Mouse (Mus musculus) adrenal gland, adult 18-20 months (tissue): ENCODE results near the gene Ncr1. TPM values are rescaled to one million over a fixed set of nuclear protein-coding genes. Genes with fewer than 3 reads are reported as not detected.
"Not testable (repeated sequence)": the region's sequence is repeated elsewhere in the genome, so short reads cannot be mapped to it uniquely, and the experiment has no call there.

Experiments
- DNase-seq, 2 experiments: peaks; one replicate each; pipeline ENCODE4 v3.0.0; 2021 to 2022; ENCODE audit warnings: low spot score in 2 of 2
- long read RNA-seq, 2 experiments: library from polyadenylated mRNA; stranded (forward); transcript quantifications; one replicate each; pipeline ENCODE4 v2.0.0; 2021
- microRNA-seq, 2 experiments: library from miRNA; unstranded; fragments of <30 nt; microRNA quantifications; one replicate each; pipeline ENCODE4 v1.2.0; 2021; ENCODE audit warnings: borderline number of aligned reads in 2 of 2
- total RNA-seq, 2 experiments: library from RNA; stranded (reverse); gene quantifications; 1 replicate in 1 of 2; 2 replicates in 1 of 2; pipeline ENCODE4 v1.2.3; 2021

Ncr1 gene
- total RNA-seq, result under 1 TPM; 0.26 to 0.27 TPM
- long read RNA-seq, experiment 1, result 0 reads
- long read RNA-seq, experiment 2, partial matches to known transcripts, result 0 of 1 reads
- long read RNA-seq, experiment 2, other reads (novel, unspliced or antisense), result 1 of 1 reads

- no peak for DNase-seq
These were observed at the start of gene Ncr1 for GRCm38 (mm10) chr7:4337509-4337908. Gene Ncr1 (plus strand): TSS chr7:4337724.

- DNase-seq, result no peak
These were observed 44.9 kb upstream of the Ncr1 start for GRCm38 (mm10) chr7:4292638-4293037.

- DNase-seq, result peak in 1 of 2 experiments; percentile 8
These were observed 40.3 kb upstream of the Ncr1 start for GRCm38 (mm10) chr7:4297189-4297588.

- no peak for DNase-seq
These were observed 37.4 kb upstream of the Ncr1 start for GRCm38 (mm10) chr7:4300166-4300565.

GRCm38 (mm10) chr7:4303457-4303856, 34.1 kb upstream of the Ncr1 start:
- DNase-seq, result no peak

GRCm38 (mm10) chr7:4313109-4313508, 24.4 kb upstream of the Ncr1 start:
- not testable (repeated sequence) for DNase-seq

GRCm38 (mm10) chr7:4313531-4313930, 24.0 kb upstream of the Ncr1 start:
- DNase-seq, result not testable (repeated sequence)

GRCm38 (mm10) chr7:4323301-4323700, 14.2 kb upstream of the Ncr1 start:
- no peak for DNase-seq

GRCm38 (mm10) chr7:4373521-4373920, 36.0 kb downstream of the Ncr1 start:
- DNase-seq, result no peak

Small RNA genes within 50 kb of the gene (microRNA-seq; reads per million reads assigned to microRNA genes)
- gene Gm24752 (0 reads per million in 2 experiments), gene Gm25349 (0 reads per million in 2 experiments)

Other genes with a start within 250 kb of the Ncr1 start
- 1 to 10 TPM; 1.3 to 1.9 TPM for gene Ttyh1, start 218.3 kb upstream of the Ncr1 start, total RNA-seq
- gene Leng8, start 200.7 kb upstream of the Ncr1 start, total RNA-seq, result 100 to 1,000 TPM in 1 of 2 experiments, 10 to 100 TPM in 1; 86.8 to 106 TPM
- gene Leng9, start 187.3 kb upstream of the Ncr1 start, total RNA-seq, result 10 to 100 TPM in 1 of 2 experiments, 1 to 10 TPM in 1; 9.1 to 10.8 TPM
- 10 to 100 TPM; 22.9 to 26.9 TPM for gene Cdc42ep5, start 172.9 kb upstream of the Ncr1 start, total RNA-seq
- 1 to 10 TPM; 3.3 to 5.4 TPM for gene Lilra5, start 100.0 kb upstream of the Ncr1 start, total RNA-seq
- under 1 TPM; 0.03 to 0.10 TPM for gene Gp6, start 60.0 kb downstream of the Ncr1 start, total RNA-seq
- gene Rdh13, start 107.9 kb downstream of the Ncr1 start, total RNA-seq, result 10 to 100 TPM; 22.0 to 26.1 TPM
- gene Eps8l1, start 123.0 kb downstream of the Ncr1 start, total RNA-seq, result 1 to 10 TPM; 2.6 to 3.0 TPM
- 10 to 100 TPM; 95.9 to 96.6 TPM for gene Ppp1r12c, start 164.0 kb downstream of the Ncr1 start, total RNA-seq
- gene Tnnt1, start 178.7 kb downstream of the Ncr1 start, total RNA-seq, result 1 to 10 TPM in 1 of 2 experiments, under 1 TPM in 1; 0.50 to 1.4 TPM
- gene Tnni3, start 186.5 kb downstream of the Ncr1 start, total RNA-seq, result under 1 TPM in 1 of 2 experiments, not detected in 1; 0.66 TPM
- 1 to 10 TPM in 1 of 2 experiments, under 1 TPM in 1; 0.51 to 1.2 TPM for gene Dnaaf3, start 194.7 kb downstream of the Ncr1 start, total RNA-seq
- 1 to 10 TPM; 7.0 to 7.5 TPM for gene Syt5, start 209.8 kb downstream of the Ncr1 start, total RNA-seq